Mouse (Mus musculus) brain, embryonic 14.5 days (tissue): ENCODE measurements at regions not wholly inside any gene's neighbourhood (a gene's known extent, or its start where the extent isn't known, plus 50 kb on each side); places are given as distances from the start of the nearest gene placed in this dataset.

ENCODE experiments used
- CTCF ChIP-seq: fragments of 200-500 bp; IDR thresholded peaks from 2 replicates; pipeline ENCODE4 v1.5.1; 2012; ENCODE audit warnings: inconsistent platforms, mild to moderate bottlenecking, moderate library complexity, borderline replicate concordance; ENCODE audit not compliant: insufficient read depth, insufficient read length; ENCODE audit errors: extremely low read depth
- POLR2A ChIP-seq: fragments of 200-500 bp; IDR thresholded peaks from 2 replicates; pipeline ENCODE4 v1.6.1; 2012; ENCODE audit warnings: mild to moderate bottlenecking, inconsistent platforms, borderline replicate concordance; ENCODE audit not compliant: poor library complexity, insufficient read depth, insufficient read length, severe bottlenecking; ENCODE audit errors: extremely low read depth

- no peak for TF ChIP-seq CTCF
- TF ChIP-seq POLR2A, result no peak
Observed at GRCm38 (mm10) chr3:60832385-60832784, 170.2 kb upstream of the P2ry1 start.
